Mouse (Mus musculus) ES-Bruce4 (cell line): ENCODE data around the gene Abcc9.

Experiments used
- CTCF ChIP-seq: IDR thresholded peaks from one replicate; pipeline ENCODE4 v1.8.1; 2011; ENCODE audit warnings: low read depth, low read length
- EP300 ChIP-seq: IDR thresholded peaks from 2 replicates; pipeline ENCODE4 v1.6.1; 2011; ENCODE audit warnings: low read depth, low read length; ENCODE audit not compliant: insufficient read depth
- POLR2A ChIP-seq: IDR thresholded peaks from one replicate; pipeline ENCODE4 v1.8.1; 2011; ENCODE audit warnings: low read length; ENCODE audit not compliant: insufficient read depth

DNA sequence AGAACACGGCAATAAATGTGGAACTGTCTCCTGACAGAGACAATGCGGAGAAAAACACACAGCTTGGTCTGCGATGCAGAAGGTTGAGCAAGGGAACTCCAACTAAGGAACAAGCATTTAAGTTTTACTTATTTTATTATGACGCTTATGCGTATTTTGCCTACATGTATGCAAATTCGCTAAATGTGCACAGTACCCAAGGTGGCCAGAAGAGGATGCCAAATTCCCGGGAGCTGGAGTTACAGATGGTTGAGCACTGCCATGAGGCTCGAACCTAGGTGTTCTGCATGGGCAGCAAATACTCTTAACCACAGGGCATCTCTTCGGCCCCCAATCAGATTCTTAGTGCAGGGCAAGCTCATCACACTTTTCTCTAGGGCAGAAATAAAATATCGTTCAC lies 144.0 kb downstream of the Abcc9 start:
- TF ChIP-seq CTCF = peak; percentile 1
- TF ChIP-seq POLR2A = no peak
- no peak for TF ChIP-seq EP300
